Mouse (Mus musculus) intestine, embryonic 16.5 days (tissue): ENCODE measurements around the gene Htr3b. TPM values are rescaled to one million over a fixed set of nuclear protein-coding genes. Genes with fewer than 3 reads are reported as not detected.

Experiments
- ATAC-seq: fragments of 200-750 bp; cut with Nextera tagmentation; 2 replicates; pipeline ENCODE4 v1.8.0; 2017; ENCODE audit warnings: moderate TSS enrichment, moderate library complexity
- H3K27ac ChIP-seq: fragments of 300-500 bp; sonication (generic); 2 replicates; pipeline ENCODE4 v1.5.1; 2014; ENCODE audit warnings: mild to moderate bottlenecking, low read length
- H3K27me3 ChIP-seq: fragments of 300-500 bp; sonication (generic); replicated peaks from 2 replicates; pipeline ENCODE4 v1.6.1; 2014; ENCODE audit warnings: low read length, control low read depth, mixed read lengths; ENCODE audit not compliant: control insufficient read depth, insufficient read depth
- H3K36me3 ChIP-seq: fragments of 300-500 bp; sonication (generic); 2 replicates; pipeline ENCODE4 v1.6.1; 2014; ENCODE audit warnings: low read length, control low read depth; ENCODE audit not compliant: control insufficient read depth, insufficient read depth
- H3K4me1 ChIP-seq: fragments of 300-500 bp; sonication (generic); 2 replicates; pipeline ENCODE4 v1.6.1; 2014; ENCODE audit warnings: low read length, control low read depth, mixed read lengths; ENCODE audit not compliant: control insufficient read depth, insufficient read depth
- H3K4me2 ChIP-seq: fragments of 300-500 bp; sonication (generic); 2 replicates; pipeline ENCODE4 v1.6.1; 2014; ENCODE audit warnings: low read depth, low read length, control low read depth
- H3K4me3 ChIP-seq: fragments of 300-500 bp; sonication (generic); 2 replicates; pipeline ENCODE4 v1.5.1; 2014; ENCODE audit warnings: mild to moderate bottlenecking, low read length
- H3K9ac ChIP-seq: fragments of 300-500 bp; sonication (generic); 2 replicates; pipeline ENCODE4 v1.6.1; 2014; ENCODE audit warnings: low read depth, low read length
- H3K9me3 ChIP-seq: fragments of 300-500 bp; sonication (generic); 2 replicates; pipeline ENCODE4 v1.6.1; 2016; ENCODE audit warnings: low read length, control low read depth; ENCODE audit not compliant: control insufficient read depth
- WGBS: fragments of 180-500 bp; shearing (Covaris S2); extraction: QIAGEN DNeasy Blood & Tissue Kit; methylation state at CpG from one replicate; pipeline ENCODE4 v1.1.7; 2014; 5-methylcytosine and 5-hydroxymethylcytosine counted together
- polyA plus RNA-seq: library from polyadenylated mRNA; unstranded; fragments of >200 nt; fragmentation: Nextera tagmentation; extraction: Ambion mirVana; gene quantifications from 2 replicates; pipeline ENCODE4 v1.2.1, GENCODE M21; 2015

Htr3b gene
- polyA plus RNA-seq, 1 experiment from 2014 or later = 1.4 TPM

DNA sequence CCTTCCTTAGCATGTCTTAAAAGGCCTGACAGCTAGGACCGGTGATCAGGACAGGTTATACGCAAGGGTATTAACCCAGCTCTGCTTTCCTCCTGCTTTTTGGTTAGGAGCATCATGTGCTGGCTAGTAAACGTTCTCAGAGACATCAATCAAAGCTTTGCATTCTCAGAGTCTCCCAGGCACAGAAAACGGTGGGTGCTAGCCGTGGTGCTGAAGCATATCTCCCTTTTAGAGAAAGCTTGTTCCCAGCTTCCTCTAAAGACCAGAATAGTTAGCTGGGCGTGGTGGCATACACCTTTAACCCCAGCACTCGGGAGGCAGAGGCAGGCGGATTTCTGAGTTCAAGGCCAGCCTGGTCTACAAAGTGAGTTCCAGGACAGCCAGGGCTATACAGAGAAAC lies 66.2 kb downstream of the Htr3b start:
- no peaks in the 10 kb centered on the region for H3K9me3 ChIP-seq
- no peaks in the 10 kb centered on the region for H3K27me3 ChIP-seq
- no peak overlapping the region for H3K4me2 ChIP-seq
- no peak overlapping the region for H3K9ac ChIP-seq
- ATAC-seq = no peak
- no peaks in the 10 kb centered on the region for H3K4me1 ChIP-seq
- WGBS = 23% methylated on average over 8 of the region's 8 CpGs
- no peaks in the 10 kb centered on the region for H3K36me3 ChIP-seq
- H3K27ac ChIP-seq = no peak overlapping the region
- H3K4me3 ChIP-seq = no peak overlapping the region

DNA sequence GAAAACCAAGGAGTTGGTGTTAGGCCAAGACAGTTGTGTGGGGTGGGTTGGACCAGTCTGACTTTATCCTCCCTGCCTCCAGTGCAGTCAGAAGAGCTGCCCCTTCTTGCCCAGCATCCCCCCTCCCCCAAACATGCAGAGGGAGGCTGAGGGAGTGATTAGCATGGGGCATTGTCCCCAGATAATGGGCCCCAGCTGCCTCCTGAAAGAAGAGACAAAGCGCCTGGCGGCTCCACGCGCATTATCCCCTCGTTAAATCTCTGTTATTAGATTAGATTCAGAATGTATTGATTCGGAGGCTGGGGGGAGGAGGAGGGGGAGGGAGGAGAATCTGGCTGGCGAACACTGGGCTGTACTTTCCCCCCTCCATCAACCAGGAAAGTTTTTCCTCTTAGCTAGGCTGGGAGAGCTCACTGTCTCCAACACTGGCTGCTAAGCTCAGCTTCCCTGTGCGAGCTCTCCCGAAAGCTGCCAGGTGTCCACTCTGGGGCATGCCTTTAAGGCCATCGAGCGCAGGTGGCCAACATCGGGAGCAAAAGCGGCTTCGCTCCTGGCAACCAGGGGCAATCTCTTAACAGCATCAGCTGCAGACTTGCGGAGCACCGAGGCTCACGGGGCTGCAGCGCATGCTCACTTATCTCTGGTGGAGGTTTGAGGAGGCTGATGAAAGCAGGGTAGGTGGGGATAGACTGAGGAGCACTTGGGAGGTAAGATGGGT lies 68.8 kb downstream of the Htr3b start:
- H3K27me3 ChIP-seq = no peaks in the 10 kb centered on the region
- H3K36me3 ChIP-seq = no peaks in the 10 kb centered on the region
- no peak for ATAC-seq
- no peak overlapping the region for H3K27ac ChIP-seq
- no peak overlapping the region for H3K4me3 ChIP-seq
- H3K4me2 ChIP-seq = no peak overlapping the region
- no peaks in the 10 kb centered on the region for H3K4me1 ChIP-seq
- no peak overlapping the region for H3K9ac ChIP-seq
- H3K9me3 ChIP-seq = no peaks in the 10 kb centered on the region
- WGBS = 32% methylated on average over 18 of the region's 18 CpGs

DNA sequence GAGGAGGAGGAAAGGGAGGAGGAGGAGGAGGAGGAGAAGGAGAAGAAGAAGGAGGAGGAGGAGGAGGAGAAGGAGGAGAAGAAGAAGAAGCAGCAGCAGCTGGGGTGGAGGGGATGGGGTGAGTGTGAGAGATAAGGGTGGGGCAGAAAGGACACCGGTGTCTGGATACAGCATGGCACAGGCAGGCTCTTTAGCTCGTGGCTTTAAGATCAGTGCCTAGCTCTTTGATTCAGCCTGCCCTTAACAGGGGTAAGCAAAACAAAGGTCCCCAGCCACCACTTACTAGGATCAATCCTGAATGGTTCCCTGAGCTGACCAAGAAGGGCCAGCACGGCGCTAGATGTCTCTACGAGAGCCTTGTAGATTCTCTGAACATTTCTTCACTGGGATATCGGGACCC lies 70.0 kb downstream of the Htr3b start:
- H3K4me3 ChIP-seq = no peak overlapping the region
- H3K4me2 ChIP-seq = no peak overlapping the region
- H3K36me3 ChIP-seq = no peaks in the 10 kb centered on the region
- no peaks in the 10 kb centered on the region for H3K4me1 ChIP-seq
- no peak overlapping the region for H3K9ac ChIP-seq
- H3K27ac ChIP-seq = no peak overlapping the region
- no peaks in the 10 kb centered on the region for H3K27me3 ChIP-seq
- H3K9me3 ChIP-seq = no peaks in the 10 kb centered on the region
- 66% methylated on average over 6 of the region's 6 CpGs for WGBS
- ATAC-seq = no peak

DNA sequence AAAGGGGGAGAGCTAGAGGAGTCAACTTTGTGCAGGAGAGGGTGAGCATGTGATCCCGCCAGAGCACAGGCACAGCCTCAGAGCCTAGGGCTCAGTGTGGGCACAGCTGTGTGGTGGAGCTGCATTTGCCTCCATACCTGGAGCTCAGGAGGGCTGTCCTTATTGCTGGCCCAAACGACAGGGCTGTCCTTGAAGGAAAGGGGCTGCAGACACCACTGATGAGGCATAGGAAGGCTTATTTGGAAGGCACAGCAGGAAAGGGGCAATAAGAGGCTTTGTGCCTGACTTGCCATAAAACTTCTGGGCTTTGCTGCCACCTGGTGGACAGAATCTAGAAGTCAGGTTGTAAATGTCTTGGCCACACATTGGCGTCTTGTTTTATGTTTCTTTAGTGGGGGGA lies 70.8 kb downstream of the Htr3b start:
- H3K27me3 ChIP-seq = no peaks in the 10 kb centered on the region
- ATAC-seq = no peak
- 25% methylated on average over 3 of the region's 3 CpGs for WGBS
- no peak overlapping the region for H3K9ac ChIP-seq
- no peaks in the 10 kb centered on the region for H3K9me3 ChIP-seq
- H3K4me3 ChIP-seq = no peak overlapping the region
- H3K4me2 ChIP-seq = no peak overlapping the region
- H3K27ac ChIP-seq = no peak overlapping the region
- H3K4me1 ChIP-seq = no peaks in the 10 kb centered on the region
- H3K36me3 ChIP-seq = no peaks in the 10 kb centered on the region

DNA sequence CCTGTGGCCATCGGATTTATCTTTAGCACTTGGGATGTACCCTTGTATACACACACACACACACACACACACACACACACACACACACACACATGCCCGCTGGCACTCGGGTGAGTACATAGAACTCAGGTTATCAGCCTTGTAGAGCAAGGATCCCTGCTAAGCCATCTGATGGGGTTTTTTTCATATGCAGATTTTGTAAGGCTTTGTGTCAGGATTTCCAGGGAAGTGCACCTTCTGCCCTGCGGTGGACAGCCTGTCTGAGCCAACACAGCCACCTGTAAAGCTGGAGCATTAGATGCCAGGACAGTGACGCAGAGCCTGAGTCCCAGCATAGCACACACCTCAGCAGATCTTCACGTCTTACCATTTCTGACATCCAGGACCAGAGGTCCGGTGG lies 75.7 kb downstream of the Htr3b start:
- no peaks in the 10 kb centered on the region for H3K36me3 ChIP-seq
- H3K27ac ChIP-seq = no peak overlapping the region
- H3K9me3 ChIP-seq = no peaks in the 10 kb centered on the region
- no peak for ATAC-seq
- H3K4me1 ChIP-seq = no peaks in the 10 kb centered on the region
- WGBS = 78% methylated on average over 7 of the region's 7 CpGs
- H3K4me2 ChIP-seq = no peak overlapping the region
- no peak overlapping the region for H3K4me3 ChIP-seq
- H3K9ac ChIP-seq = no peak overlapping the region
- no peaks in the 10 kb centered on the region for H3K27me3 ChIP-seq

Other genes starting within 250 kb of the Htr3b start
- 1.9 and 2.4 TPM in 2 replicates for gene Zbtb16, start 128.8 kb downstream of the Htr3b start, polyA plus RNA-seq
- gene Htr3a, start 53.9 kb downstream of the Htr3b start, polyA plus RNA-seq = 4.4 and 5.1 TPM in 2 replicates
- 17.1 and 19.6 TPM in 2 replicates for gene Usp28, start 20.4 kb upstream of the Htr3b start, polyA plus RNA-seq
- 25.5 and 28.2 TPM in 2 replicates for gene Zw10, start 90.6 kb upstream of the Htr3b start, polyA plus RNA-seq
- gene Tmprss5, start 116.3 kb upstream of the Htr3b start, polyA plus RNA-seq = 1.3 and 2.4 TPM in 2 replicates